Mouse (Mus musculus): ENCODE data around the gene Rbfox3. TPM values are rescaled to one million over a fixed set of nuclear protein-coding genes. Genes with fewer than 3 reads are reported as not detected.

Rbfox3 gene
- total RNA-seq, 2 experiments from 2014 or later: 185 to 192 TPM

GRCm38 (mm10) chr11:118469509-118470160 lies 441.8 kb downstream of the Rbfox3 start:
- intact Hi-C loops (cut with DNase I): no loop called here
- DNase-seq: no peak

GRCm38 (mm10) chr11:118467441-118468035 lies 443.9 kb downstream of the Rbfox3 start:
- intact Hi-C loops (cut with DNase I): no loop called here
- DNase-seq: no peak

GRCm38 (mm10) chr11:118460280-118460679 lies 451.1 kb downstream of the Rbfox3 start:
- no peak for DNase-seq
- intact Hi-C loops (cut with DNase I): no loop called here

GRCm38 (mm10) chr11:118459536-118459935 lies 451.9 kb downstream of the Rbfox3 start:
- DNase-seq: no peak
- intact Hi-C loops (cut with DNase I): no loop called here

GRCm38 (mm10) chr11:118459051-118459450 lies 452.3 kb downstream of the Rbfox3 start:
- intact Hi-C loops (cut with DNase I): no loop called here

GRCm38 (mm10) chr11:118456937-118457336 lies 454.5 kb downstream of the Rbfox3 start:
- DNase-seq: no peak
- intact Hi-C loops (cut with DNase I): no loop called here

More at GRCm38 (mm10) chr11:118459051-118459450, 452.3 kb downstream of the Rbfox3 start:
- DNase-seq: no peak

GRCm38 (mm10) chr11:118455788-118456187 lies 455.6 kb downstream of the Rbfox3 start:
- intact Hi-C loops (cut with DNase I): no loop called here
- no peak for DNase-seq

GRCm38 (mm10) chr11:118453886-118454671 lies 457.3 kb downstream of the Rbfox3 start:
- DNase-seq: no peak
- intact Hi-C loops (cut with DNase I): no loop called here

- intact Hi-C loops (cut with DNase I): no loop called here
- DNase-seq: no peak
Observed at GRCm38 (mm10) chr11:118452955-118453354, 458.4 kb downstream of the Rbfox3 start.

GRCm38 (mm10) chr11:118451211-118451610 lies 460.2 kb downstream of the Rbfox3 start:
- peak; percentile 18 for DNase-seq
- intact Hi-C loops (cut with DNase I): no loop called here

- DNase-seq: peak; percentile 20
- intact Hi-C loops (cut with DNase I): no loop called here
Observed at GRCm38 (mm10) chr11:118448385-118448784, 463.0 kb downstream of the Rbfox3 start.

GRCm38 (mm10) chr11:118447346-118447745 lies 464.1 kb downstream of the Rbfox3 start:
- intact Hi-C loops (cut with DNase I): no loop called here
- peak; percentile 55 for DNase-seq

- peak; percentile 71 for DNase-seq
- intact Hi-C loops (cut with DNase I): no loop called here
Observed at GRCm38 (mm10) chr11:118445843-118446242, 465.6 kb downstream of the Rbfox3 start.

- intact Hi-C loops (cut with DNase I): no loop called here
- DNase-seq: peak; percentile 81
Observed at GRCm38 (mm10) chr11:118443201-118443970, 468.0 kb downstream of the Rbfox3 start.

- intact Hi-C loops (cut with DNase I): no loop called here
- no peak for DNase-seq
Observed at GRCm38 (mm10) chr11:118442691-118443090, 468.7 kb downstream of the Rbfox3 start.

Small RNA genes lying within 50 kb of the gene (microRNA-seq; reads per million reads assigned to microRNA genes)
- gene Gm25040: not detected

Other genes with a start within 250 kb of the Rbfox3 start
- not detected for gene Enpp7, start 76.6 kb upstream of the Rbfox3 start, total RNA-seq (2021)
- gene Cbx2, start 111.4 kb upstream of the Rbfox3 start, total RNA-seq (2021): 1 to 10 TPM; 6.8 to 7.4 TPM
- 10 to 100 TPM; 13.0 to 15.6 TPM for gene Cbx8, start 129.4 kb upstream of the Rbfox3 start, total RNA-seq (2021)
- 10 to 100 TPM; 40.8 to 45.2 TPM for gene Cbx4, start 174.6 kb upstream of the Rbfox3 start, total RNA-seq (2021)

Measured in left cerebral cortex, postnatal 4 days (tissue).